Mouse (Mus musculus) liver, postnatal 0 days (tissue): ENCODE measurements around the gene Atf3. TPM values are rescaled to one million over a fixed set of nuclear protein-coding genes. Genes with fewer than 3 reads are reported as not detected.

Experiments used
- ATAC-seq: fragments of 200-750 bp; cut with Nextera tagmentation; 2 replicates; pipeline ENCODE4 v1.8.0; 2017; ENCODE audit warnings: mild to moderate bottlenecking, moderate library complexity
- DNase-seq: peaks from one replicate; pipeline ENCODE4 v3.0.0-alpha.2; 2016
- H3K27ac ChIP-seq: fragments of 300-500 bp; sonication (generic); 2 replicates; pipeline ENCODE4 v1.5.1; 2014; ENCODE audit warnings: antibody characterized with exemption, moderate library complexity, mild to moderate bottlenecking, low read depth
- H3K27me3 ChIP-seq: fragments of 300-500 bp; sonication (generic); 2 replicates; pipeline ENCODE4 v1.6.1; 2014; ENCODE audit warnings: low read length, control low read depth, mixed read lengths; ENCODE audit not compliant: insufficient read depth
- H3K36me3 ChIP-seq: fragments of 300-500 bp; sonication (generic); replicated peaks from 2 replicates; pipeline ENCODE4 v1.6.1; 2014; ENCODE audit warnings: mild to moderate bottlenecking, control low read depth, low read length, moderate library complexity, mixed read lengths; ENCODE audit not compliant: insufficient read depth
- H3K4me1 ChIP-seq: fragments of 300-500 bp; sonication (generic); 2 replicates; pipeline ENCODE4 v1.6.1; 2014; ENCODE audit warnings: antibody characterized with exemption, mild to moderate bottlenecking, control low read depth; ENCODE audit not compliant: insufficient read depth
- H3K4me2 ChIP-seq: fragments of 300-500 bp; sonication (generic); 2 replicates; pipeline ENCODE4 v1.6.1; 2014; ENCODE audit warnings: low read depth, mild to moderate bottlenecking, low read length, moderate library complexity, mixed read lengths
- H3K4me3 ChIP-seq: fragments of 300-500 bp; sonication (generic); 2 replicates; pipeline ENCODE4 v1.5.1; 2014; ENCODE audit warnings: low read depth, low read length
- H3K9ac ChIP-seq: fragments of 300-500 bp; sonication (generic); replicated peaks from 2 replicates; pipeline ENCODE4 v1.6.1; 2014; ENCODE audit warnings: mild to moderate bottlenecking, moderate library complexity
- H3K9me3 ChIP-seq: fragments of 300-500 bp; sonication (generic); 2 replicates; pipeline ENCODE4 v1.6.1; 2016; ENCODE audit warnings: mild to moderate bottlenecking, control low read depth, low read length, mixed read lengths
- CTCF ChIP-seq: sonication (generic); IDR thresholded peaks from 2 replicates; pipeline ENCODE4 v1.5.1; 2016; ENCODE audit warnings: antibody characterized with exemption, low read depth
- EP300 ChIP-seq: IDR thresholded peaks from 2 replicates; pipeline ENCODE4 v1.6.1; 2016; ENCODE audit warnings: antibody characterized with exemption, low read depth, mild to moderate bottlenecking
- WGBS: fragments of 180-500 bp; shearing (Covaris S2); extraction: QIAGEN DNeasy Blood & Tissue Kit; methylation state at CpG from one replicate; pipeline ENCODE4 v1.1.7; 2014; ENCODE audit not compliant: insufficient replicate concordance; 5-methylcytosine and 5-hydroxymethylcytosine counted together
- polyA plus RNA-seq: library from polyadenylated mRNA; unstranded; fragments of >200 nt; fragmentation: Nextera tagmentation; extraction: Ambion mirVana; gene quantifications from 2 replicates; pipeline ENCODE4 v1.2.1, GENCODE M21; 2015

Gene Atf3
- polyA plus RNA-seq, 1 experiment from 2014 or later, result 1.00 TPM

DNA sequence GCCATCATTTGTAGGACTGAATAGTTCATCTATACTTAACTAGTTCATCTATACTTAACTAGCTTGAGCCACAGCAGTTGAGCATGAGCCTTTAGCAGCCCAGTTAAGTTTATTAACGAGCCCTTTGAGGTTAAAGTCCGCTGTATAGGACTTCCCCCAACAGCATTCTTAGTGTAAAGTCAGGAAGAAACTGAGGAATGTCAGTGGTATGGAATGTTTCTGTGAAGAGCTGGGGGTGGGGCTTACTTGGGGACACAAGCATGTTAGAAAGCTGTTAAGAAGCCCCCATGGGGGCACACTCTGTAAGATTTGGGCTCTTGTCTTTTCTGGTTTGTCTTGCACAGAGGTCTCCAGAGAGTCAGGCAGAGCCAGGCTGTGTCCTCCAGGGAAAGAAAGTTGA, 38.0 kb downstream of the Atf3 start:
- Histone ChIP-seq H3K27ac (0 out of 2 replicates have a peak overlapping the region, but pooled peaks have one; percentile 8), H3K9ac (no peak overlapping the region), H3K4me3 (no peak overlapping the region), H3K27me3 (peaks cover 36% of the 10 kb centered on the region), H3K9me3 (no peaks in the 10 kb centered on the region), H3K36me3 (peaks cover 7% of the 10 kb centered on the region; the same call in 1 of the 2 replicates), H3K4me1 (peaks cover 32% of the 10 kb centered on the region), H3K4me2 (0 out of 2 replicates have a peak overlapping the region, but pooled peaks have one; percentile 26)
- TF ChIP-seq EP300 (no peak), CTCF (no peak)
- ATAC-seq, result no peak
- 21% methylated on average over 2 of the region's 2 CpGs for WGBS
- no peak for DNase-seq

DNA sequence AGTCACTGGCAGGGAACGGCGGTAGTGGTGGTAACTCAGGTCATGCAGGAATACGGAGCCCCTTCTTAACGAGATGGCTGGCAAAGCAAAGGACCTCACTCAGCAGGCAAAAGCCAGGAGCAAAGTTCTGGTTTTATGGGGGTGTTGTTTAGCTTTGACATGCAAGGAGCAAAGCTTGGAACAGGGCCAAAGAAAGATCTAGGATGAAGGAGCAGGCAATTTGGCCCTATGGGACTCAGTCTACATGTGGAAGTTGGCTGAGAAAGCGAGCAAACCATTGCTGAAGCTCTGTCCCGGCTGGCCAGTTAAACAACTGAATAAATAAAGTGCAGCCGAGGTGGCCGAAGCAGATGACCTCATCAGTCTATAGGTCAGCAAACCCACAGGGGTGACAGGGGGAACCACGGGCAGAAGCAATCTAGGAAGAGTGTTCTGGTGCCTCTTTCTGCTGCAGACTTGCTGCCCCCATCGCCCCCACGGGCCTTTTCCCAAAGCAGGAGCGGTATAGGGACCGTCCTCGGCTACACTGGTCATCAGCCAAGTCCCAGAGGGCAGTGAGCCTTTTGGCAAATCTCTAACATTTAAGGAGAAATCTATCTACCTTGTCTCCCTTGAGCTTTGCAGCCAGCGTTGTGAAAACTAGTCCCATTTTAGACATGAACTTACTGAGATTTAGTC, 39.2 kb downstream of the Atf3 start:
- Histone ChIP-seq H3K4me3 (no peak overlapping the region), H3K9ac (no peak overlapping the region), H3K27me3 (peaks cover 24% of the 10 kb centered on the region), H3K9me3 (no peaks in the 10 kb centered on the region), H3K36me3 (peaks cover 7% of the 10 kb centered on the region), H3K4me1 (peaks cover 21% of the 10 kb centered on the region), H3K27ac (no peak overlapping the region), H3K4me2 (peak overlapping the region; percentile 48)
- DNase-seq (peak; percentile 44), ATAC-seq (no peak)
- TF ChIP-seq CTCF (no peak), EP300 (no peak)
- WGBS, result 28% methylated on average over 15 of the region's 15 CpGs

DNA sequence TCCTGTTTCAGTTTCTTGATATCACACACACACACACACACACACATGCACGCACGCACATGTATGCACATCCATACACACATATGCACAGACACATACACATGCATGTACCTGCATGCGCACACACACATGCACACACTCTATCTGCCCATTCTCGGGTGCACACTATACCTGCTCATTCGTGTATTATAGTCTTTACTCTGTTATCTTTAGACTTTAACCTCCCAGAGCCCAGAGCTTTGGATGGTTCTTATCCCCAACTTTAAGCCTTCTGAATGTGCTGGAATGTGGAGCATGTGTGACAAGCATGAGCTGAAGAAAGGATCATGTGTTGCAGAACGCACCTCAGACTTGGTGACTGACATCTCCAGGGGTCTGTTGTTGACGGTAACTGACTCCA, 41.0 kb downstream of the Atf3 start:
- TF ChIP-seq EP300 (no peak), CTCF (no peak)
- Histone ChIP-seq H3K9me3 (no peaks in the 10 kb centered on the region), H3K4me3 (no peak overlapping the region), H3K4me1 (peaks cover 17% of the 10 kb centered on the region; the same call in 1 of the 2 replicates), H3K4me2 (no peak overlapping the region), H3K36me3 (peaks cover 7% of the 10 kb centered on the region), H3K9ac (no peak overlapping the region), H3K27ac (no peak overlapping the region), H3K27me3 (peaks cover 11% of the 10 kb centered on the region)
- DNase-seq, result no peak
- WGBS, result 66% methylated on average over 7 of the region's 7 CpGs
- ATAC-seq, result no peak

DNA sequence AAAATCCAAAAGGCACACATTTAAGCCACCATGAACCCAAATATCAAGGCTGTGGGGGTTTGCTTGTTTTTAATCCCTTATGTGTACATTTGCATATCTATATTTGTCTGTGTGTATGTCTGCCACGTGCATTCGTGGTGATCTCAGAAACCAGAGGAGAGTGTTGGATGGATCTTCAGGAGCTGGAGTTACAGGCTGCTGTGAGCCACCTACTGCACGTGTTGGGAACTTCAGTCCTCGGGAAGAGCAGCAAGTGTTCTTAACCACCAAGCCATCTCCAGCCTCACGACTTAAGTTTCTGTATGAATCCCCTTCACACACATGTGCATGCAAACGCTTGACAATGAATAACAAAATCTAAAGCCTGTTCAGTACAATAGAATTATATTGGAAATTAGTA, 45.4 kb downstream of the Atf3 start:
- no peak overlapping the region for H3K27ac ChIP-seq
- H3K27me3 ChIP-seq, result no peaks in the 10 kb centered on the region
- no peak overlapping the region for H3K4me2 ChIP-seq
- H3K36me3 ChIP-seq, result peaks cover 15% of the 10 kb centered on the region
- 14% methylated on average over 6 of the region's 6 CpGs for WGBS
- H3K4me1 ChIP-seq, result no peaks in the 10 kb centered on the region
- H3K9me3 ChIP-seq, result no peaks in the 10 kb centered on the region
- TF ChIP-seq CTCF, result peak; percentile 63
- no peak for TF ChIP-seq EP300
- no peak overlapping the region for H3K9ac ChIP-seq
- ATAC-seq, result no peak
- no peak overlapping the region for H3K4me3 ChIP-seq
- no peak for DNase-seq

DNA sequence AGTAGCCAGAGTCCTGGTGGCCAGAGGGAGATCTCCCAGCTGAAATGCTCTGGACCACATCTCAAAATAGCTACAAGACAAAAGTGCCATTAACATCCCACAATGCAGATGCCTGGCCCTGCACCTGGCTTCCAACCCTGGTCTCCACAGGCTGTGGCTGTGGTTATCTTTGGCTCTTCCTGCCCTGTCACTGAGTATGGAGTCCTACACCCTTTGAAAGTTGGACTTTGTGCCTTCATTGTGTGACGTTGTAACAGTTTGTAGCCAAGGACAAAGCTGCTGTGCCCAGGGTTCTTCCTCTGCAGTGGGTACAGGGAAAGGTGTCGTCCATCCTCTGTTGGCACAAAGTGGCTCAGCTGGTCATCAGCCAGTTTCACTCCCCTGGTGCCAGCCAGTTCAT, 47.4 kb downstream of the Atf3 start:
- DNase-seq (no peak), ATAC-seq (peak; percentile 68)
- 42% methylated on average over 2 of the region's 2 CpGs for WGBS
- TF ChIP-seq CTCF (no peak), EP300 (no peak)
- Histone ChIP-seq H3K9ac (no peak overlapping the region), H3K27me3 (no peaks in the 10 kb centered on the region), H3K4me1 (no peaks in the 10 kb centered on the region; the same call in 1 of the 2 replicates), H3K27ac (no peak overlapping the region), H3K36me3 (peaks cover 8% of the 10 kb centered on the region), H3K4me2 (no peak overlapping the region), H3K9me3 (no peaks in the 10 kb centered on the region), H3K4me3 (no peak overlapping the region)

DNA sequence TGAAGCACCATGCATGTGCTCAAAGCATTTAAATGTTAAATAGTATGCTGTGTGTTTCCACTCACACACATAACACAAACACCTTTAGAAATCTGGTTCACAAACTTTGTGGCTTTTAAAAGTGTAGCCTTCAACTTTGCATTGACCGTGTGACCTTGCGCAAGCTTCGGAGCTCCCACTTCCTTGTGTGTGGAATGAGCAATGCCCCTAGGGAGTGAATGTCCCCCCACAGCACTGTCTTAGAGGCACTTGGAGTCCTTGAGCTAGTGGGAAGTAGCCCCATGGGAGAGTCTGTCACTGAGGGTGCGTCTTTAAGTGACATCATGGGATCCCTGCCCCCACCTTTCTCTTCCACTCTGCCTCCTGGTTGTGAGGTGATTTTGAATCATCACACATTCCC, 51.6 kb downstream of the Atf3 start:
- no peak overlapping the region for H3K27ac ChIP-seq
- TF ChIP-seq EP300 (no peak), CTCF (no peak)
- no peaks in the 10 kb centered on the region for H3K27me3 ChIP-seq
- H3K4me3 ChIP-seq, result no peak overlapping the region
- no peaks in the 10 kb centered on the region; the same call in 1 of the 2 replicates for H3K4me1 ChIP-seq
- no peak overlapping the region for H3K4me2 ChIP-seq
- H3K36me3 ChIP-seq, result peaks cover 4% of the 10 kb centered on the region; the same call in 1 of the 2 replicates
- WGBS, result 52% methylated on average over 4 of the region's 4 CpGs
- no peak overlapping the region for H3K9ac ChIP-seq
- H3K9me3 ChIP-seq, result no peaks in the 10 kb centered on the region
- ATAC-seq (no peak), DNase-seq (no peak)
